Mouse (Mus musculus) midbrain, embryonic 11.5 days (tissue): ENCODE data around the gene Wnt5b. TPM values are rescaled to one million over a fixed set of nuclear protein-coding genes. Genes with fewer than 3 reads are reported as not detected.

ENCODE experiments used
- ATAC-seq: fragments of 200-750 bp; cut with Nextera tagmentation; 2 replicates; pipeline ENCODE4 v1.8.0; 2017; ENCODE audit warnings: moderate TSS enrichment, moderate library complexity; ENCODE audit not compliant: low FRiP score
- DNase-seq: peaks from one replicate; pipeline ENCODE4 v3.0.0; 2015; ENCODE audit warnings: low spot score; ENCODE audit errors: missing footprints
- H3K27ac ChIP-seq: fragments of 300-500 bp; sonication (generic); 2 replicates; pipeline ENCODE4 v1.5.1; 2014; ENCODE audit warnings: low read depth, low read length
- H3K27me3 ChIP-seq: fragments of 300-500 bp; sonication (generic); 2 replicates; pipeline ENCODE4 v1.6.1; 2014; ENCODE audit warnings: mild to moderate bottlenecking, low read length, moderate library complexity, mixed read lengths; ENCODE audit not compliant: control insufficient read depth, insufficient read depth
- H3K36me3 ChIP-seq: fragments of 300-500 bp; sonication (generic); 2 replicates; pipeline ENCODE4 v1.6.1; 2014; ENCODE audit warnings: mild to moderate bottlenecking, low read length, moderate library complexity, mixed read lengths; ENCODE audit not compliant: control insufficient read depth, insufficient read depth
- H3K4me1 ChIP-seq: fragments of 300-500 bp; sonication (generic); 2 replicates; pipeline ENCODE4 v1.6.1; 2014; ENCODE audit warnings: low read length; ENCODE audit not compliant: control insufficient read depth, insufficient read depth
- H3K4me2 ChIP-seq: fragments of 300-500 bp; sonication (generic); 2 replicates; pipeline ENCODE4 v1.6.1; 2014; ENCODE audit warnings: mild to moderate bottlenecking, moderate library complexity
- H3K4me3 ChIP-seq: fragments of 300-500 bp; sonication (generic); 2 replicates; pipeline ENCODE4 v1.5.1; 2014; ENCODE audit warnings: low read depth, low read length
- H3K9ac ChIP-seq: fragments of 300-500 bp; sonication (generic); 2 replicates; pipeline ENCODE4 v1.6.1; 2014; ENCODE audit warnings: low read length
- H3K9me3 ChIP-seq: fragments of 300-500 bp; sonication (generic); 2 replicates; pipeline ENCODE4 v1.6.1; 2016; ENCODE audit warnings: low read length; ENCODE audit not compliant: control insufficient read depth
- WGBS: fragments of 180-500 bp; shearing (Covaris S2); extraction: QIAGEN DNeasy Blood & Tissue Kit; methylation state at CpG from one replicate; pipeline ENCODE4 v1.1.7; 2014; 5-methylcytosine and 5-hydroxymethylcytosine counted together
- polyA plus RNA-seq: library from polyadenylated mRNA; unstranded; fragments of >200 nt; fragmentation: Nextera tagmentation; extraction: Ambion mirVana; gene quantifications from 2 replicates; pipeline ENCODE4 v1.2.1, GENCODE M21; 2014

Wnt5b gene
- polyA plus RNA-seq, 1 experiment from 2014 or later: 9.2 TPM

- WGBS: 87% methylated on average over 1 of the region's 1 CpGs
- no peak overlapping the region for H3K9ac ChIP-seq
- no peak overlapping the region for H3K4me3 ChIP-seq
- H3K27ac ChIP-seq: no peak overlapping the region
- DNase-seq (no peak), ATAC-seq (no peak)
- no peaks in the 10 kb centered on the region for H3K4me1 ChIP-seq
- H3K36me3 ChIP-seq: no peaks in the 10 kb centered on the region
- no peaks in the 10 kb centered on the region for H3K27me3 ChIP-seq
- H3K4me2 ChIP-seq: no peak overlapping the region
- H3K9me3 ChIP-seq: no peaks in the 10 kb centered on the region
These were observed 78.0 kb downstream of the Wnt5b start for GRCm38 (mm10) chr6:119466161-119466560.

- 92% methylated on average over 5 of the region's 5 CpGs for whole genome bisulfite sequencing
- Histone ChIP-seq H3K27ac (no peak overlapping the region), H3K4me2 (no peak overlapping the region), H3K9me3 (no peaks in the 10 kb centered on the region), H3K4me1 (no peaks in the 10 kb centered on the region), H3K27me3 (no peaks in the 10 kb centered on the region), H3K9ac (no peak overlapping the region), H3K4me3 (no peak overlapping the region), H3K36me3 (no peaks in the 10 kb centered on the region)
- no peak for DNase-seq
- no peak for ATAC-seq
These were observed 83.8 kb downstream of the Wnt5b start for GRCm38 (mm10) chr6:119460391-119460790.

DNA sequence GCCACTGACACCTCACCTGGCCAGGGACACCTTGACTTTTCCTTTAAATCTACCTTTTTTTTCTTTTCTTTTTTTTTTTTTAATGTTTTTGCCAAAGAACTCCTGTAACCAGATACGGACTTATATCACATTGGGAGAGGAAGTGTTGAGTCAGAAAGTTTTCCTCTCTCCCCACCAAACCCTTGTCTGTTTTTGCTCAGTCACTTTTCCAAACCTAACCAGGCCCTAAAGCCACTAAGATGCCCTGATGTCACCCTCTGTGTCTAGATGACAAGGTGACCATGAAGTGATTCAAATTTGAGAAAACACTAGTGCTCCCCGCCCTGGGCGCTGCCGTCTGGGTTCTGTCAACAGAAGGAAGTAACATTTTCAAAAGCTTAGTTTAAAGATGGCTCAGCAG lies 85.1 kb downstream of the Wnt5b start:
- no peak for DNase-seq
- Histone ChIP-seq H3K9me3 (no peaks in the 10 kb centered on the region), H3K4me1 (no peaks in the 10 kb centered on the region), H3K4me3 (no peak overlapping the region), H3K27me3 (no peaks in the 10 kb centered on the region), H3K9ac (no peak overlapping the region), H3K36me3 (no peaks in the 10 kb centered on the region), H3K27ac (no peak overlapping the region), H3K4me2 (no peak overlapping the region)
- ATAC-seq: no peak
- 84% methylated on average over 4 of the region's 4 CpGs for WGBS

DNA sequence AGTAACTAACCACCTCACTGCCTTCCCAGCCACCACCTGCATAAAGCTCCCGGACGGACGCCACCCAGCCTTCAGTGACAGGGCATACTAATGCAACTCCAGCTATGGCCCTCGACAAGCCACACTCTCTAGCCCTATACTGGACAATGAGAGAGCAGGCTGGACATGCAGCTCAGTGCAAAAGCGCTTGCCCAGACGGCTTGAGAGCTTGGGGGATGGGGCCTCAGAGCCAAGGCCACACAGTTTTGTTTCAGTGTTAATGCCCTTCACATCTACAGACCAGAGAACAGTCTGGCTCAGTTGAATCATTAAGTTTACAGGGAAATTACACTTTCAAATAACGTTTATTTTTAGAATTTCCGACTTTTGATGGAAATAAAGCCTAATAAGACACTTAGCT lies 86.0 kb downstream of the Wnt5b start:
- ATAC-seq: no peak
- 72% methylated on average over 8 of the region's 8 CpGs for WGBS
- Histone ChIP-seq H3K4me2 (no peak overlapping the region), H3K27me3 (no peaks in the 10 kb centered on the region), H3K9me3 (no peaks in the 10 kb centered on the region), H3K4me1 (no peaks in the 10 kb centered on the region), H3K27ac (no peak overlapping the region), H3K36me3 (no peaks in the 10 kb centered on the region), H3K4me3 (no peak overlapping the region), H3K9ac (no peak overlapping the region)
- DNase-seq: peak; percentile 62

DNA sequence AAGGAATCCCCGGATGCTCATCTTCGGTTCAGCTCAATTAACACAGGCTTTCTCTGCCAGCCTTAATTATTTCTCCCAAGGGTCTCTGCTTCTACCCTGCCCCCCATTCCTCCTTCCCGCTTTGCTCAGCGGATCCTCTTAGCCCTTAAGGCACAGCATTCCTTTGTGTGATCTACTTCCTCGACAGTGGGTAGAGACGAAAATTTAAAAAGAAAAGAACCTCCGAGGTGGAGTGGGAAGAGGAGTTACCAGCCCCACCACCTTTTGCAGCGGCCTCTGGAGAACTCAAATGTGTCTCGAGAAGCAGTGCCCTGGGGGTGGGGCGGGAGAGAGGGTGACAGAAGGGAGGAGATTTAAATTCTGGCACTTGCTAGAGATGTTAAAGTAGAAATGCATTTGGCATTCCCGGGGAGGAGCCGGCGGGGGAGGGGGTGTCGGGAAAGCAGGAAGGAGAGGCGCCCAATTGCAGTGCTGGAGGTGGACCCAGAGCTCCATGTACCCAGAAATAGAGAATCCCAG lies 92.1 kb downstream of the Wnt5b start:
- H3K4me2 ChIP-seq: peak overlapping the region; percentile 61
- ATAC-seq (peak; percentile 45), DNase-seq (peak; percentile 89)
- under 1% methylated on average over 15 of the region's 15 CpGs for WGBS
- peak overlapping the region; percentile 62 for H3K9ac ChIP-seq
- no peaks in the 10 kb centered on the region for H3K36me3 ChIP-seq
- H3K9me3 ChIP-seq: no peaks in the 10 kb centered on the region
- peaks cover 25% of the 10 kb centered on the region for H3K4me1 ChIP-seq
- H3K27me3 ChIP-seq: no peaks in the 10 kb centered on the region
- H3K4me3 ChIP-seq: peak overlapping the region; percentile 27
- peak overlapping the region; percentile 59; the same call in 1 of the 2 replicates for H3K27ac ChIP-seq

GRCm38 (mm10) chr6:119450965-119451943 lies 92.9 kb downstream of the Wnt5b start:
- peak overlapping the region; percentile 61 for H3K4me2 ChIP-seq
- no peaks in the 10 kb centered on the region for H3K27me3 ChIP-seq
- DNase-seq: no peak
- peaks cover 25% of the 10 kb centered on the region for H3K4me1 ChIP-seq
- whole genome bisulfite sequencing: 50% methylated on average over 14 of the region's 14 CpGs
- no peak for ATAC-seq
- H3K9ac ChIP-seq: no peak overlapping the region
- no peaks in the 10 kb centered on the region for H3K36me3 ChIP-seq
- H3K9me3 ChIP-seq: no peaks in the 10 kb centered on the region
- no peak overlapping the region for H3K27ac ChIP-seq
- no peak overlapping the region for H3K4me3 ChIP-seq

- peaks cover 25% of the 10 kb centered on the region for H3K4me1 ChIP-seq
- H3K27ac ChIP-seq: no peak overlapping the region
- peak overlapping the region; percentile 45 for H3K4me2 ChIP-seq
- no peaks in the 10 kb centered on the region for H3K36me3 ChIP-seq
- peak overlapping the region; percentile 25 for H3K4me3 ChIP-seq
- no peaks in the 10 kb centered on the region for H3K27me3 ChIP-seq
- no peaks in the 10 kb centered on the region for H3K9me3 ChIP-seq
- WGBS: 3% methylated on average over 23 of the region's 23 CpGs
- peak overlapping the region; percentile 49 for H3K9ac ChIP-seq
- ATAC-seq (peak; percentile 57; the same call in 1 of the 2 replicates), DNase-seq (peak; percentile 90)
These were observed 95.1 kb downstream of the Wnt5b start for GRCm38 (mm10) chr6:119449060-119449499.

- Histone ChIP-seq H3K27ac (no peak overlapping the region; the same call in 1 of the 2 replicates), H3K4me3 (peak overlapping the region; percentile 25), H3K27me3 (no peaks in the 10 kb centered on the region), H3K4me1 (peaks cover 25% of the 10 kb centered on the region), H3K9ac (peak overlapping the region; percentile 49), H3K36me3 (no peaks in the 10 kb centered on the region), H3K9me3 (no peaks in the 10 kb centered on the region), H3K4me2 (peak overlapping the region; percentile 45)
- DNase-seq (peak; percentile 94), ATAC-seq (peak; percentile 28; the same call in 1 of the 2 replicates)
- WGBS: 4% methylated on average over 18 of the region's 18 CpGs
These were observed 95.7 kb downstream of the Wnt5b start for GRCm38 (mm10) chr6:119448321-119449059.
